8 mouse cellular contexts compared by ENCODE assay signal in the genomic region with DNA sequence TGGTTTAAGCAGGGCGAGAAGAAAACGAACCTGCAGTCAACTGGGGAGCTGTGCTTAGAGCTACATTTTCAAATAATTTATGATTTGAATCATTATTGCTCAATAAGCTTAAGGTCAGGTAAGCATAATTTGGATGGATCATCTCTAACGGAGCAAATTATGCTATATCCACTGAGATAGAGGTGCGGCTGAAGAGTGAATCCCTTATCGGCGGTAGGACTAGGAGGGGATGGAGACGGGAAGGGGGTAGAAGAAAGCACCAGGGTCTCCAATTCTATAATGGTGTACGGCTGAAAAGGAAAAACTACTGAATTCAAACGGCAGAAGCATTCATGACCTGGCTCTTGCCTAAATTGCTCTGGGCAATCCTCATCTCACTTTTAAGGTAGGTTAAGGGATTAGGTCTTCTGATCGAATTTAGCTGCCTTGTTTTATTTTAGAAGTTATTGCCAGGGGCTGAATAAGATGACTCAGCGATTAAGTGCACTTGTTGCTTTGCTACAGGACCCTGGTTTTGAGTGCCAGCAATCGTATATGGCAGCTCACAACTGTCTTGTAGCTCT. TPM values are rescaled to one million over a fixed set of nuclear protein-coding genes. Genes with fewer than 3 reads are reported as not detected.
DNase-seq lines count a peak whose midpoint lies in the region; ATAC-seq and TF ChIP-seq lines count a peak whose summit lies in the region.

No protein-coding gene starts in this region.

- peak overlapping the region; percentile 81 for H3K4me2 ChIP-seq in intestine, embryonic 15.5 days (replicated peaks)
- H3K4me2 ChIP-seq in neural tube, embryonic 11.5 days (ENCODE audit: low read depth): peak overlapping the region; percentile 98

- TF ChIP-seq CTCF in left cerebral cortex, adult 2 months (IDR thresholded peaks at IDR 0.05): no peak

- H3K4me1 ChIP-seq in embryonic facial prominence, embryonic 10.5 days: peaks cover 42% of the 10 kb centered on the region
- H3K4me1 ChIP-seq in intestine, embryonic 15.5 days (replicated peaks): peaks cover 13% of the 10 kb centered on the region; the same call in 1 of the 2 replicates
- peaks cover 14% of the 10 kb centered on the region; the same call in 1 of the 2 replicates for H3K4me1 ChIP-seq in neural tube, embryonic 11.5 days (ENCODE audit: control insufficient read depth, insufficient read depth, low read length)

- no peak for ATAC-seq in intestine, embryonic 15.5 days
- no peak for ATAC-seq in neural tube, embryonic 11.5 days (ENCODE audit: insufficient read depth, low FRiP score, low TSS enrichment)
- ATAC-seq in activated CD4-positive, CD25-positive, alpha-beta regulatory T cell, adult 4 months: no peak

- WGBS in embryonic facial prominence, embryonic 10.5 days: 8% methylated on average over 12 of the region's 12 CpGs
- WGBS in intestine, embryonic 15.5 days: 4% methylated on average over 12 of the region's 12 CpGs
- WGBS in neural tube, embryonic 11.5 days: 8% methylated on average over 12 of the region's 12 CpGs

- peak overlapping the region; percentile 67 for H3K9ac ChIP-seq in intestine, embryonic 15.5 days
- H3K9ac ChIP-seq in neural tube, embryonic 11.5 days (ENCODE audit: low read length): peak overlapping the region; percentile 69

- peak overlapping the region; percentile 24; the same call in 1 of the 2 replicates for H3K27ac ChIP-seq in left cerebral cortex, adult 2 months
- H3K27ac ChIP-seq in embryonic facial prominence, embryonic 10.5 days (replicated peaks): peak overlapping the region; percentile 96
- H3K27ac ChIP-seq in intestine, embryonic 15.5 days: peak overlapping the region; percentile 100
- no peak overlapping the region for H3K27ac ChIP-seq in neural tube, embryonic 11.5 days (ENCODE audit: low read depth, low read length)

- peak overlapping the region; percentile 86 for H3K4me3 ChIP-seq in left cerebral cortex, adult 2 months
- peak overlapping the region; percentile 94 for H3K4me3 ChIP-seq in embryonic facial prominence, embryonic 10.5 days
- H3K4me3 ChIP-seq in intestine, embryonic 15.5 days (replicated peaks): peak overlapping the region; percentile 85
- peak overlapping the region; percentile 79 for H3K4me3 ChIP-seq in neural tube, embryonic 11.5 days (ENCODE audit: low read depth, low read length)

- peaks cover 48% of the 10 kb centered on the region for H3K36me3 ChIP-seq in embryonic facial prominence, embryonic 10.5 days (replicated peaks)
- H3K36me3 ChIP-seq in intestine, embryonic 15.5 days: peaks cover 7% of the 10 kb centered on the region; the same call in 1 of the 2 replicates
- peaks cover 11% of the 10 kb centered on the region for H3K36me3 ChIP-seq in neural tube, embryonic 11.5 days (ENCODE audit: control insufficient read depth, insufficient read depth, low read length)

- no peak for DNase-seq in left cerebral cortex, adult 2 months (ENCODE audit: extremely low spot score in 1 of 2, low spot score in 2 of 2)
- no peak for DNase-seq in left cerebral cortex, postnatal 25 days (ENCODE audit: low spot score in 2 of 2)
- no peak for DNase-seq in embryonic facial prominence, embryonic 10.5 days (ENCODE audit: low spot score)
- no peak for DNase-seq in neural tube, embryonic 11.5 days (ENCODE audit: low spot score)
- no peak for DNase-seq in urinary bladder, postnatal 10 days (ENCODE audit: low spot score)
- DNase-seq in frontal cortex, adult 2 months (ENCODE audit: extremely low spot score in 1 of 2, low spot score in 1 of 2): no peak

- no peaks in the 10 kb centered on the region for H3K9me3 ChIP-seq in embryonic facial prominence, embryonic 10.5 days
- H3K9me3 ChIP-seq in intestine, embryonic 15.5 days: no peaks in the 10 kb centered on the region
- no peaks in the 10 kb centered on the region for H3K9me3 ChIP-seq in neural tube, embryonic 11.5 days (ENCODE audit: control insufficient read depth, low read length)

- intact Hi-C loops in left cerebral cortex, adult 2 months (cut with DNase I): no loop called here
- intact Hi-C loops in left cerebral cortex, postnatal 25 days (cut with DNase I): no loop called here

- H3K27me3 ChIP-seq in embryonic facial prominence, embryonic 10.5 days (replicated peaks; ENCODE audit: low read depth, poor library complexity, severe bottlenecking): no peaks in the 10 kb centered on the region
- no peaks in the 10 kb centered on the region for H3K27me3 ChIP-seq in intestine, embryonic 15.5 days (replicated peaks)
- H3K27me3 ChIP-seq in neural tube, embryonic 11.5 days (ENCODE audit: control insufficient read depth, insufficient read depth, low read length): no peaks in the 10 kb centered on the region

RNA-seq across cellular contexts. Expression of a gene that starts 1.5 kb away (rescaled TPM):
- total RNA-seq in left cerebral cortex, adult 2 months (2021): 100 to 1,000 TPM; 146 to 163 TPM
- 100 to 1,000 TPM; 155 to 175 TPM for total RNA-seq in left cerebral cortex, postnatal 25 days (2021)
- 31.2 and 31.5 TPM in 2 replicates for polyA plus RNA-seq in embryonic facial prominence, embryonic 10.5 days (2016; fragmentation: Nextera tagmentation; extraction: Ambion mirVana)
- 28.1 and 29.4 TPM in 2 replicates for polyA plus RNA-seq in intestine, embryonic 15.5 days (2015; fragmentation: Nextera tagmentation; extraction: Ambion mirVana)
- polyA plus RNA-seq in neural tube, embryonic 11.5 days (2014; fragmentation: Nextera tagmentation; extraction: Ambion mirVana): 16.3 and 19.7 TPM in 2 replicates
- polyA plus RNA-seq in activated CD4-positive, CD25-positive, alpha-beta regulatory T cell, adult 4 months (2017; shearing (Covaris generic)): 10 to 100 TPM in 1 of 2 experiments, 1 to 10 TPM in 1; 9.2 to 19.4 TPM
- 96.1 and 109 TPM in 2 replicates for polyA plus RNA-seq in frontal cortex, adult 2 months (2012; rRNA removed)

RNA-seq across cellular contexts. Expression of a gene that starts 8.6 kb away (rescaled TPM):
- 100 to 1,000 TPM; 124 to 132 TPM for total RNA-seq in left cerebral cortex, adult 2 months (2021)
- total RNA-seq in left cerebral cortex, postnatal 25 days (2021): 100 to 1,000 TPM; 115 to 129 TPM
- 154 and 157 TPM in 2 replicates for polyA plus RNA-seq in embryonic facial prominence, embryonic 10.5 days (2016; fragmentation: Nextera tagmentation; extraction: Ambion mirVana)
- 110 and 113 TPM in 2 replicates for polyA plus RNA-seq in intestine, embryonic 15.5 days (2015; fragmentation: Nextera tagmentation; extraction: Ambion mirVana)
- polyA plus RNA-seq in neural tube, embryonic 11.5 days (2014; fragmentation: Nextera tagmentation; extraction: Ambion mirVana): 158 and 170 TPM in 2 replicates
- polyA plus RNA-seq in activated CD4-positive, CD25-positive, alpha-beta regulatory T cell, adult 4 months (2017; shearing (Covaris generic)): 10 to 100 TPM; 26.8 to 30.5 TPM
- polyA plus RNA-seq in frontal cortex, adult 2 months (2012; rRNA removed): 150 and 167 TPM in 2 replicates

RNA-seq across cellular contexts. Expression of a gene that starts 10.2 kb away (rescaled TPM):
- 100 to 1,000 TPM; 122 to 124 TPM for total RNA-seq in left cerebral cortex, adult 2 months (2021)
- total RNA-seq in left cerebral cortex, postnatal 25 days (2021): 100 to 1,000 TPM; 118 to 122 TPM
- polyA plus RNA-seq in embryonic facial prominence, embryonic 10.5 days (2016; fragmentation: Nextera tagmentation; extraction: Ambion mirVana): 157 TPM in 2 replicates
- 125 and 130 TPM in 2 replicates for polyA plus RNA-seq in intestine, embryonic 15.5 days (2015; fragmentation: Nextera tagmentation; extraction: Ambion mirVana)
- 129 and 130 TPM in 2 replicates for polyA plus RNA-seq in neural tube, embryonic 11.5 days (2014; fragmentation: Nextera tagmentation; extraction: Ambion mirVana)
- polyA plus RNA-seq in activated CD4-positive, CD25-positive, alpha-beta regulatory T cell, adult 4 months (2017; shearing (Covaris generic)): 10 to 100 TPM; 55.6 to 98.1 TPM
- 238 and 271 TPM in 2 replicates for polyA plus RNA-seq in frontal cortex, adult 2 months (2012; rRNA removed)

RNA-seq across cellular contexts. Expression of a gene that starts 20.9 kb away (rescaled TPM):
- not detected for total RNA-seq in left cerebral cortex, adult 2 months (2021)
- total RNA-seq in left cerebral cortex, postnatal 25 days (2021): not detected
- polyA plus RNA-seq in embryonic facial prominence, embryonic 10.5 days (2016; fragmentation: Nextera tagmentation; extraction: Ambion mirVana): 0.08 TPM in 1 of 2 replicates, not detected in the other
- 0.14 and 0.76 TPM in 2 replicates for polyA plus RNA-seq in intestine, embryonic 15.5 days (2015; fragmentation: Nextera tagmentation; extraction: Ambion mirVana)
- not detected in 2 replicates for polyA plus RNA-seq in neural tube, embryonic 11.5 days (2014; fragmentation: Nextera tagmentation; extraction: Ambion mirVana)
- polyA plus RNA-seq in activated CD4-positive, CD25-positive, alpha-beta regulatory T cell, adult 4 months (2017; shearing (Covaris generic)): not detected
- polyA plus RNA-seq in frontal cortex, adult 2 months (2012; rRNA removed): 0.10 TPM in 1 of 2 replicates, not detected in the other

RNA-seq across cellular contexts. Expression of a gene that starts 24.6 kb away (rescaled TPM):
- 10 to 100 TPM; 21.5 to 25.5 TPM for total RNA-seq in left cerebral cortex, adult 2 months (2021)
- 10 to 100 TPM; 23.9 to 24.0 TPM for total RNA-seq in left cerebral cortex, postnatal 25 days (2021)
- polyA plus RNA-seq in embryonic facial prominence, embryonic 10.5 days (2016; fragmentation: Nextera tagmentation; extraction: Ambion mirVana): 21.4 and 25.1 TPM in 2 replicates
- 25.2 and 27.4 TPM in 2 replicates for polyA plus RNA-seq in intestine, embryonic 15.5 days (2015; fragmentation: Nextera tagmentation; extraction: Ambion mirVana)
- polyA plus RNA-seq in neural tube, embryonic 11.5 days (2014; fragmentation: Nextera tagmentation; extraction: Ambion mirVana): 25.0 and 25.8 TPM in 2 replicates
- polyA plus RNA-seq in activated CD4-positive, CD25-positive, alpha-beta regulatory T cell, adult 4 months (2017; shearing (Covaris generic)): 1 to 10 TPM; 2.8 to 3.1 TPM
- polyA plus RNA-seq in frontal cortex, adult 2 months (2012; rRNA removed): 42.4 and 46.3 TPM in 2 replicates
